Mouse (Mus musculus) heart, adult 18-20 months (tissue): Measurements from ENCODE around the gene Nelfa. TPM values are rescaled to one million over a fixed set of nuclear protein-coding genes. Genes with fewer than 3 reads are reported as not detected.
"Not testable (repeated sequence)": the region's sequence is repeated elsewhere in the genome, so short reads cannot be mapped to it uniquely, and the experiment has no call there.

Experiments used
- DNase-seq, 2 experiments: peaks; one replicate each; pipeline ENCODE4 v3.0.0; 2021 to 2022; ENCODE audit warnings: mixed read lengths in 1 of 2
- total RNA-seq, 2 experiments: library from RNA; stranded (reverse); gene quantifications; 2 replicates each; pipeline ENCODE4 v1.2.3; 2021

The Nelfa gene
- total RNA-seq, 2 experiments from 2014 or later: 9.0 to 9.1 TPM

- no peak for DNase-seq
Measured at GRCm38 (mm10) chr5:33920037-33920436, 16.2 kb downstream of the Nelfa start.

GRCm38 (mm10) chr5:33919466-33919865, 16.7 kb downstream of the Nelfa start:
- DNase-seq: no peak

GRCm38 (mm10) chr5:33916616-33917015, 19.6 kb downstream of the Nelfa start:
- DNase-seq: not testable (repeated sequence)

- DNase-seq: not testable (repeated sequence)
Measured at GRCm38 (mm10) chr5:33915031-33915430, 21.2 kb downstream of the Nelfa start.

- DNase-seq: no peak
Measured at GRCm38 (mm10) chr5:33903176-33903575, 33.0 kb downstream of the Nelfa start.

GRCm38 (mm10) chr5:33902696-33903095, 33.5 kb downstream of the Nelfa start:
- no peak for DNase-seq

GRCm38 (mm10) chr5:33901278-33901677, 34.9 kb downstream of the Nelfa start:
- no peak for DNase-seq

- DNase-seq: no peak
Measured at GRCm38 (mm10) chr5:33900701-33901263, 35.4 kb downstream of the Nelfa start.

- DNase-seq: no peak
Measured at GRCm38 (mm10) chr5:33900101-33900500, 36.1 kb downstream of the Nelfa start.

- DNase-seq: no peak
Measured at GRCm38 (mm10) chr5:33899245-33899644, 37.0 kb downstream of the Nelfa start.

- no peak for DNase-seq
Measured at GRCm38 (mm10) chr5:33898671-33899070, 37.5 kb downstream of the Nelfa start.

- DNase-seq: no peak
Measured at GRCm38 (mm10) chr5:33897158-33897557, 39.1 kb downstream of the Nelfa start.

- no peak for DNase-seq
Measured at GRCm38 (mm10) chr5:33895116-33895515, 41.1 kb downstream of the Nelfa start.

GRCm38 (mm10) chr5:33893406-33893805, 42.8 kb downstream of the Nelfa start:
- no peak for DNase-seq

- DNase-seq: no peak
Measured at GRCm38 (mm10) chr5:33881118-33881517, 55.1 kb downstream of the Nelfa start.

GRCm38 (mm10) chr5:33875472-33875871, 60.7 kb downstream of the Nelfa start:
- no peak for DNase-seq

- no peak for DNase-seq
Measured at GRCm38 (mm10) chr5:33857693-33858092, 78.5 kb downstream of the Nelfa start.

- no peak for DNase-seq
Measured at GRCm38 (mm10) chr5:33854019-33854418, 82.2 kb downstream of the Nelfa start.

- no peak for DNase-seq
Measured at GRCm38 (mm10) chr5:33853086-33853485, 83.1 kb downstream of the Nelfa start.

- no peak for DNase-seq
Measured at GRCm38 (mm10) chr5:33851466-33851865, 84.7 kb downstream of the Nelfa start.
